Mouse (Mus musculus): ENCODE measurements around the gene Cdkn2b.
A peak's percentile ranks its signal among the peaks of the same experiment; 100 is the strongest.

Gene Cdkn2b

GRCm38 (mm10) chr4:89293516-89293915, 17.3 kb downstream of the Cdkn2b start:
- DNase-seq (ENCODE audit: low read depth, low spot score), result no peak

- no peak for DNase-seq (ENCODE audit: low read depth, low spot score)
Measured at GRCm38 (mm10) chr4:89289028-89289427, 21.8 kb downstream of the Cdkn2b start.

- DNase-seq (ENCODE audit: low read depth, low spot score), result no peak
Measured at GRCm38 (mm10) chr4:89286566-89286965, 24.3 kb downstream of the Cdkn2b start.

- no peak for DNase-seq (ENCODE audit: low read depth, low spot score)
Measured at GRCm38 (mm10) chr4:89285688-89286087, 25.2 kb downstream of the Cdkn2b start.

- DNase-seq (ENCODE audit: low read depth, low spot score), result no peak
Measured at GRCm38 (mm10) chr4:89282661-89283060, 28.2 kb downstream of the Cdkn2b start.

- DNase-seq (ENCODE audit: low read depth, low spot score), result peak; percentile 76
Measured at GRCm38 (mm10) chr4:89282036-89282566, 28.7 kb downstream of the Cdkn2b start.

GRCm38 (mm10) chr4:89281236-89281635, 29.6 kb downstream of the Cdkn2b start:
- no peak for DNase-seq (ENCODE audit: low read depth, low spot score)

- no peak for DNase-seq (ENCODE audit: low read depth, low spot score)
Measured at GRCm38 (mm10) chr4:89279641-89280040, 31.2 kb downstream of the Cdkn2b start.

GRCm38 (mm10) chr4:89277381-89277940, 33.4 kb downstream of the Cdkn2b start:
- no peak for DNase-seq (ENCODE audit: low read depth, low spot score)

- no peak for DNase-seq (ENCODE audit: low read depth, low spot score)
Measured at GRCm38 (mm10) chr4:89276669-89277219, 34.1 kb downstream of the Cdkn2b start.

- no peak for DNase-seq (ENCODE audit: low read depth, low spot score)
Measured at GRCm38 (mm10) chr4:89275811-89276584, 34.8 kb downstream of the Cdkn2b start.

GRCm38 (mm10) chr4:89274829-89275548, 35.9 kb downstream of the Cdkn2b start:
- DNase-seq (ENCODE audit: low read depth, low spot score), result no peak

- no peak for DNase-seq (ENCODE audit: low read depth, low spot score)
Measured at GRCm38 (mm10) chr4:89274006-89274405, 36.8 kb downstream of the Cdkn2b start.

GRCm38 (mm10) chr4:89273585-89273984, 37.3 kb downstream of the Cdkn2b start:
- peak; percentile 30 for DNase-seq (ENCODE audit: low read depth, low spot score)

- peak; percentile 34 for DNase-seq (ENCODE audit: low read depth, low spot score)
Measured at GRCm38 (mm10) chr4:89272961-89273540, 37.8 kb downstream of the Cdkn2b start.

- DNase-seq (ENCODE audit: low read depth, low spot score), result no peak
Measured at GRCm38 (mm10) chr4:89272101-89272718, 38.6 kb downstream of the Cdkn2b start.

- no peak for DNase-seq (ENCODE audit: low read depth, low spot score)
Measured at GRCm38 (mm10) chr4:89257768-89258167, 53.1 kb downstream of the Cdkn2b start.

All from ES-CJ7 (cell line).